Mouse (Mus musculus) kidney, embryonic 14.5 days (tissue): ENCODE measurements around the gene Ch25h. TPM values are rescaled to one million over a fixed set of nuclear protein-coding genes. Genes with fewer than 3 reads are reported as not detected.
A peak's percentile ranks its signal among the peaks of the same experiment; 100 is the strongest.

ENCODE experiments used
- ATAC-seq: fragments of 200-750 bp; cut with Nextera tagmentation; 2 replicates; pipeline ENCODE4 v1.8.0; 2017; ENCODE audit warnings: moderate number of reproducible peaks, mild to moderate bottlenecking, moderate TSS enrichment, moderate library complexity; ENCODE audit not compliant: low FRiP score, low TSS enrichment
- H3K27ac ChIP-seq: fragments of 300-500 bp; sonication (generic); 2 replicates; pipeline ENCODE4 v1.5.1; 2014; ENCODE audit warnings: low read depth, mild to moderate bottlenecking, low read length, moderate library complexity, mixed read lengths
- H3K27me3 ChIP-seq: fragments of 300-500 bp; sonication (generic); 2 replicates; pipeline ENCODE4 v1.6.1; 2014; ENCODE audit warnings: mild to moderate bottlenecking, low read length; ENCODE audit not compliant: control insufficient read depth, insufficient read depth
- H3K36me3 ChIP-seq: fragments of 300-500 bp; sonication (generic); 2 replicates; pipeline ENCODE4 v1.6.1; 2014; ENCODE audit warnings: low read length, mixed read lengths; ENCODE audit not compliant: control insufficient read depth, insufficient read depth
- H3K4me1 ChIP-seq: fragments of 300-500 bp; sonication (generic); 2 replicates; pipeline ENCODE4 v1.6.1; 2014; ENCODE audit warnings: low read length, mixed read lengths; ENCODE audit not compliant: control insufficient read depth, insufficient read depth
- H3K4me2 ChIP-seq: fragments of 300-500 bp; sonication (generic); replicated peaks from 2 replicates; pipeline ENCODE4 v1.6.1; 2014; ENCODE audit warnings: low read depth, mild to moderate bottlenecking, low read length
- H3K4me3 ChIP-seq: fragments of 300-500 bp; sonication (generic); 2 replicates; pipeline ENCODE4 v1.5.1; 2014; ENCODE audit warnings: mild to moderate bottlenecking, low read length
- H3K9ac ChIP-seq: fragments of 300-500 bp; sonication (generic); 2 replicates; pipeline ENCODE4 v1.6.1; 2014; ENCODE audit warnings: low read depth, mild to moderate bottlenecking, low read length, moderate library complexity
- H3K9me3 ChIP-seq: fragments of 300-500 bp; sonication (generic); 2 replicates; pipeline ENCODE4 v1.6.1; 2016; ENCODE audit warnings: low read length; ENCODE audit not compliant: control insufficient read depth
- WGBS: fragments of 180-500 bp; shearing (Covaris S2); extraction: QIAGEN DNeasy Blood & Tissue Kit; methylation state at CpG from one replicate; pipeline ENCODE4 v1.1.7; 2014; 5-methylcytosine and 5-hydroxymethylcytosine counted together
- polyA plus RNA-seq: library from polyadenylated mRNA; unstranded; fragments of >200 nt; fragmentation: Nextera tagmentation; extraction: Ambion mirVana; gene quantifications from 2 replicates; pipeline ENCODE4 v1.2.1, GENCODE M21; 2014

Ch25h gene
- polyA plus RNA-seq, 1 experiment from 2014 or later: 2.1 TPM

GRCm38 (mm10) chr19:34493859-34494258, 18.9 kb upstream of the Ch25h start:
- H3K27ac ChIP-seq: no peak overlapping the region
- no peaks in the 10 kb centered on the region for H3K4me1 ChIP-seq
- no peak overlapping the region for H3K9ac ChIP-seq
- no peak overlapping the region for H3K4me2 ChIP-seq
- no peaks in the 10 kb centered on the region for H3K9me3 ChIP-seq
- ATAC-seq: no peak
- no peaks in the 10 kb centered on the region for H3K27me3 ChIP-seq
- H3K36me3 ChIP-seq: peaks cover 2% of the 10 kb centered on the region; the same call in 1 of the 2 replicates
- H3K4me3 ChIP-seq: no peak overlapping the region
- 90% methylated on average over 4 of the region's 4 CpGs for WGBS

GRCm38 (mm10) chr19:34483547-34483946, 8.6 kb upstream of the Ch25h start:
- no peak overlapping the region for H3K4me3 ChIP-seq
- ATAC-seq: no peak
- H3K9me3 ChIP-seq: no peaks in the 10 kb centered on the region
- H3K36me3 ChIP-seq: no peaks in the 10 kb centered on the region
- H3K27ac ChIP-seq: no peak overlapping the region
- no peak overlapping the region for H3K9ac ChIP-seq
- 16% methylated on average over 4 of the region's 4 CpGs for WGBS
- no peaks in the 10 kb centered on the region for H3K4me1 ChIP-seq
- no peak overlapping the region for H3K4me2 ChIP-seq
- no peaks in the 10 kb centered on the region for H3K27me3 ChIP-seq

- Histone ChIP-seq H3K4me2 (peak overlapping the region; percentile 71), H3K4me1 (peaks cover 6% of the 10 kb centered on the region), H3K4me3 (peak overlapping the region; percentile 48), H3K27ac (no peak overlapping the region), H3K9ac (peak overlapping the region; percentile 9; the same call in 1 of the 2 replicates), H3K36me3 (no peaks in the 10 kb centered on the region), H3K27me3 (peaks cover 21% of the 10 kb centered on the region), H3K9me3 (no peaks in the 10 kb centered on the region)
- WGBS: 5% methylated on average over 49 of the region's 49 CpGs
- peak; percentile 72 for ATAC-seq
Observed at GRCm38 (mm10) chr19:34474228-34474990, 555 bp downstream of the Ch25h start.

- no peak for ATAC-seq
- WGBS: 80% methylated on average over 2 of the region's 2 CpGs
- H3K9me3 ChIP-seq: no peaks in the 10 kb centered on the region
Observed at GRCm38 (mm10) chr19:34471703-34472102, 3.3 kb downstream of the Ch25h start.

GRCm38 (mm10) chr19:34468794-34469193, 6.2 kb downstream of the Ch25h start:
- Histone ChIP-seq H3K9me3 (no peaks in the 10 kb centered on the region), H3K4me1 (no peaks in the 10 kb centered on the region), H3K36me3 (no peaks in the 10 kb centered on the region), H3K4me2 (no peak overlapping the region), H3K27me3 (no peaks in the 10 kb centered on the region; the same call in 1 of the 2 replicates), H3K27ac (no peak overlapping the region), H3K9ac (no peak overlapping the region), H3K4me3 (no peak overlapping the region)
- no peak for ATAC-seq
- 44% methylated on average over 3 of the region's 3 CpGs for WGBS

More at GRCm38 (mm10) chr19:34471703-34472102, 3.3 kb downstream of the Ch25h start:
- Histone ChIP-seq H3K36me3 (no peaks in the 10 kb centered on the region), H3K27ac (no peak overlapping the region), H3K4me3 (no peak overlapping the region), H3K4me2 (no peak overlapping the region), H3K27me3 (peaks cover 18% of the 10 kb centered on the region), H3K9ac (no peak overlapping the region), H3K4me1 (peaks cover 6% of the 10 kb centered on the region)

GRCm38 (mm10) chr19:34468216-34468615, 6.7 kb downstream of the Ch25h start:
- ATAC-seq: no peak
- WGBS: 56% methylated on average over 6 of the region's 6 CpGs
- H3K9me3 ChIP-seq: no peaks in the 10 kb centered on the region
- no peak overlapping the region for H3K4me3 ChIP-seq
- H3K27me3 ChIP-seq: no peaks in the 10 kb centered on the region; the same call in 1 of the 2 replicates
- no peak overlapping the region for H3K27ac ChIP-seq
- no peak overlapping the region for H3K4me2 ChIP-seq
- H3K36me3 ChIP-seq: no peaks in the 10 kb centered on the region
- H3K4me1 ChIP-seq: no peaks in the 10 kb centered on the region
- H3K9ac ChIP-seq: no peak overlapping the region

- H3K4me2 ChIP-seq: no peak overlapping the region
- H3K4me3 ChIP-seq: no peak overlapping the region
- H3K36me3 ChIP-seq: no peaks in the 10 kb centered on the region
- no peak overlapping the region for H3K9ac ChIP-seq
- no peak for ATAC-seq
- H3K4me1 ChIP-seq: no peaks in the 10 kb centered on the region
- WGBS: 73% methylated on average over 3 of the region's 3 CpGs
- no peaks in the 10 kb centered on the region for H3K27me3 ChIP-seq
- H3K9me3 ChIP-seq: no peaks in the 10 kb centered on the region
- H3K27ac ChIP-seq: no peak overlapping the region
Observed at GRCm38 (mm10) chr19:34464453-34464852, 10.5 kb downstream of the Ch25h start.

- H3K27ac ChIP-seq: no peak overlapping the region
- H3K27me3 ChIP-seq: no peaks in the 10 kb centered on the region
- 91% methylated on average over 1 of the region's 1 CpGs for WGBS
- no peaks in the 10 kb centered on the region for H3K36me3 ChIP-seq
- no peak overlapping the region for H3K4me3 ChIP-seq
- no peaks in the 10 kb centered on the region for H3K4me1 ChIP-seq
- no peaks in the 10 kb centered on the region for H3K9me3 ChIP-seq
- no peak overlapping the region for H3K4me2 ChIP-seq
- H3K9ac ChIP-seq: no peak overlapping the region
- no peak for ATAC-seq
Observed at GRCm38 (mm10) chr19:34461451-34462019, 13.4 kb downstream of the Ch25h start.

GRCm38 (mm10) chr19:34450784-34451370, 24.1 kb downstream of the Ch25h start:
- WGBS: 67% methylated on average over 1 of the region's 1 CpGs

More at GRCm38 (mm10) chr19:34450784-34451370, 24.1 kb downstream of the Ch25h start:
- H3K36me3 ChIP-seq: no peaks in the 10 kb centered on the region
- H3K4me2 ChIP-seq: no peak overlapping the region
- no peaks in the 10 kb centered on the region for H3K4me1 ChIP-seq
- no peak overlapping the region for H3K27ac ChIP-seq
- no peak overlapping the region for H3K4me3 ChIP-seq
- no peaks in the 10 kb centered on the region for H3K9me3 ChIP-seq
- no peak overlapping the region for H3K9ac ChIP-seq
- ATAC-seq: no peak
- no peaks in the 10 kb centered on the region for H3K27me3 ChIP-seq
